Mouse (Mus musculus) telencephalon, adult 2 months (tissue): ENCODE data around the gene Trabd2b.

Experiments
- DNase-seq: peaks from one replicate; pipeline ENCODE4 v3.0.0-alpha.2; 2011; ENCODE audit warnings: low read depth, low spot score

Gene Trabd2b

GRCm38 (mm10) chr4:114645341-114645740, 238.8 kb downstream of the Trabd2b start:
- DNase-seq, result no peak

- no peak for DNase-seq
Measured at GRCm38 (mm10) chr4:114646825-114647681, 240.5 kb downstream of the Trabd2b start.

- DNase-seq, result no peak
Measured at GRCm38 (mm10) chr4:114647689-114648088, 241.2 kb downstream of the Trabd2b start.

- no peak for DNase-seq
Measured at GRCm38 (mm10) chr4:114648532-114649074, 242.1 kb downstream of the Trabd2b start.

- DNase-seq, result no peak
Measured at GRCm38 (mm10) chr4:114650551-114650950, 244.0 kb downstream of the Trabd2b start.

- no peak for DNase-seq
Measured at GRCm38 (mm10) chr4:114651007-114651406, 244.5 kb downstream of the Trabd2b start.

GRCm38 (mm10) chr4:114651606-114652005, 245.1 kb downstream of the Trabd2b start:
- DNase-seq, result no peak

- DNase-seq, result no peak
Measured at GRCm38 (mm10) chr4:114652400-114652799, 245.9 kb downstream of the Trabd2b start.

- DNase-seq, result no peak
Measured at GRCm38 (mm10) chr4:114657933-114658332, 251.4 kb downstream of the Trabd2b start.

- DNase-seq, result no peak
Measured at GRCm38 (mm10) chr4:114659876-114660275, 253.4 kb downstream of the Trabd2b start.

- no peak for DNase-seq
Measured at GRCm38 (mm10) chr4:114664063-114665036, 257.8 kb downstream of the Trabd2b start.
